Mouse (Mus musculus): ENCODE data around the gene Lrp3. TPM values are rescaled to one million over a fixed set of nuclear protein-coding genes. Genes with fewer than 3 reads are reported as not detected.

Gene Lrp3
- polyA plus RNA-seq, 1 experiment from 2014 or later: 9.1 TPM

DNA sequence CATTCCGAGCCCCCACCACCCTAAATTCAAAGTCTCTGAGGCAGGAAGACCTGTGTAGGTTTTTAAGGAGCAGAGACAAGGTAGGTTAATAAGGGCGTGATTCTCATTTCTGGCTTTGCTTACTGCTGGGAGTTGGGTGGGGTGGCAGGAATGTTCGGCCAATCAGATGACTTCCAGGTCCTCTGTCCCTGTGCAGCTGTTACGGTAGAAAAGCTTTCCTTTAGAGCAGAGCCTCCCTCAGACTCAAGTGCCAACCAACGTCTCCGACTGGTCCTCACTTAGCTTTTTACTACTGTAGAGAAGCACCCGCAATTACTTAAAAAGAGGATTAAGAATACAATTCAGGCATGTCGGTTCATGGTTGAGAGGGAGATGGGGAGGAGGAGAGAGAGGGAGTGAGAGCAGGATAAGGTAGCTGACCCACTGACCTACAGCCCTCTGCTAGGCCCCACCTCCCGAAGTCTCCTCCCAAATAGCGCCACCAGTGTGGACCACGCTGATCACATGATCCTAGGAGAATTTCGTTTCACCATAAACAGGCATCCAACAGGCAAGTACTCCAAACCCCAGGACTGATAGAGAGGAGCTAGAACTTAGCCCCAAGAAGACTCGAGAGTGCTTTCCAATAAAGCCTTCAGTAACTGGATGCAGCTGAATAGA lies 17.6 kb upstream of the Lrp3 start:
- no peaks in the 10 kb centered on the region for H3K36me3 ChIP-seq
- no peak overlapping the region for H3K4me3 ChIP-seq (replicated peaks)
- no peak for ATAC-seq (ENCODE audit: insufficient number of reproducible peaks, insufficient read depth, low FRiP score, low TSS enrichment, low read depth)
- 0 out of 2 replicates have a peak overlapping the region, but pooled peaks have one; percentile 23 for H3K9ac ChIP-seq (replicated peaks)
- H3K4me1 ChIP-seq (replicated peaks): no peaks in the 10 kb centered on the region
- 29% methylated on average over 13 of the region's 13 CpGs for WGBS
- H3K27me3 ChIP-seq: no peaks in the 10 kb centered on the region
- no peak overlapping the region for H3K4me2 ChIP-seq
- H3K9me3 ChIP-seq: 0 out of 2 replicates have a peak, but pooled peaks cover 4% of the 10 kb centered on the region
- H3K27ac ChIP-seq: no peak overlapping the region

DNA sequence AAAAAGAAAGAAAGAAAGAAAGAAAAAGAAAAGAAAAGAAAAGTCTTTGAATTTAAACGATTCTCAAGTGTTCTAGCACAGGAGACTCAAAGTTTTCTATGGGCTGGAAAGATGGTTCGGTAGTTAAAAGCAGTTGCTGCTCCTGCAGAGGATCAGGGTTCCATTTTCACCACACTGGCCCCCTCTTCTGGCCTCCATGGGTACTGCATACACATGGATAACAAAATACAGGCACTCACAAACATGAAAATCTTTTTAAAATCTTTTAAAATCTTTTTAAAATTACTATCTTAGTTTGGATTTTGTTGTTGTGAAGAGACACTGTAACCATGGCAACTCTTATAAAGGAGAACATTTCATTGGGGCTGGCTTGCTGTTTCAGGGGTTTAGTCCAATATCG lies 15.0 kb upstream of the Lrp3 start:
- Histone ChIP-seq H3K27me3 (no peaks in the 10 kb centered on the region), H3K27ac (no peak overlapping the region), H3K9ac (replicated peaks) (no peak overlapping the region), H3K4me2 (no peak overlapping the region), H3K36me3 (no peaks in the 10 kb centered on the region), H3K9me3 (0 out of 2 replicates have a peak, but pooled peaks cover 4% of the 10 kb centered on the region), H3K4me1 (replicated peaks) (no peaks in the 10 kb centered on the region), H3K4me3 (replicated peaks) (no peak overlapping the region)
- ATAC-seq (ENCODE audit: insufficient number of reproducible peaks, insufficient read depth, low FRiP score, low TSS enrichment, low read depth): no peak
- 72% methylated on average over 3 of the region's 3 CpGs for WGBS

DNA sequence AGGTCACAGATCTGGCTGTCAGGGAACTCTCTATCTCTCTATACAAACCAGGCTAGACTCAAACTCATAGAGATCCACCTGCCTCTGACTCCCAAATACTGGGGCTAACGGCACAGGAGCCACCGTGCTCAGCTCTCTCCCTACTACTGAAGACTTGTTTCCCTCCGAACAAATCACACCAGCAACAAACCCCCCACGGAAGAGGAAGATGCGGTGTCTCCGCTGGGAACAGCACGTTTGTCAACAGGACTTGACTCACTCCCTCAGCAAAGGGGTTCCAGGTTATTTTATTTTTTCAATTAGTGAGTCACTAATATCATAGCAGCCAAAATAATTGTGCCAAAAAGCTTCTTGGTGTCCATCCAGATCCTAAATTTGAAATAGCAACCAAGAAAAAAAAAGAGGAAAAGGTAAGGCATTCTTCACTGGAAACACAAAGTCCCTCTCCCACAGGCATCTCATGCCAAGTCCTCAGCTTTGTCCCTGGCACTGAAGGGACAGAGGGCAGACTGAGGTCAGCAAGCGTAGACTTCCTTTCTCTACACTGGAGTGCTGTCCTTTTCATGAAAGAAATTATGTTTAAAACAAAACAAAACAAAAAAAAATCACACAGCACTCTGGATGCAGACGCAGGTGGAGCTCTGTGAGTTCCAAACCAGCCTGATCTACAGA lies 5.5 kb upstream of the Lrp3 start:
- 77% methylated on average over 9 of the region's 9 CpGs for WGBS
- Histone ChIP-seq H3K4me3 (replicated peaks) (no peak overlapping the region), H3K9ac (replicated peaks) (no peak overlapping the region), H3K4me1 (replicated peaks) (no peaks in the 10 kb centered on the region), H3K36me3 (no peaks in the 10 kb centered on the region), H3K4me2 (no peak overlapping the region), H3K27me3 (peaks cover 11% of the 10 kb centered on the region; the same call in 1 of the 2 replicates), H3K9me3 (no peaks in the 10 kb centered on the region), H3K27ac (no peak overlapping the region)
- ATAC-seq (ENCODE audit: insufficient number of reproducible peaks, insufficient read depth, low FRiP score, low TSS enrichment, low read depth): no peak

DNA sequence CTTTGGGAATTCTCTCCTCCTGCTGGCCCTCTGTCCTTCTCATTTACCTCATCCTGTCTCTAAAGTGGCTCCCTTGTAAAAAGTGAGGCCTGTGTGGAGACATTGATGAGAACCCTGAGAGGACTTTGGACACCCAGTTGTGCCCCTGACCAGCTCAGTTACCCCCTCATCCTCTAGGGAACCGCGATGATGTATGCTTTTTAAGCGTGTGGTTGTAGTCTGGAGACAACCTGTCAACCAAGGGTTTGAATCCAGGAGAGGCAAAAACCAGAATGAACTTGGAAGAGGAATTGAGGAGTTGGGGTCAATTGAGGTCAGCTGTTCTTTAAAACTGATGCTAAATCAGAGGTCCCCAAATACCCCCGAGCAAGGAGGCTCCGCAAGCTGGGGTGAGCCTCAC lies 433 bp upstream of the Lrp3 start:
- Histone ChIP-seq H3K4me3 (replicated peaks) (peak overlapping the region; percentile 72), H3K27ac (no peak overlapping the region), H3K4me1 (replicated peaks) (peaks cover 11% of the 10 kb centered on the region), H3K36me3 (peaks cover 17% of the 10 kb centered on the region), H3K9me3 (no peaks in the 10 kb centered on the region), H3K4me2 (peak overlapping the region; percentile 69), H3K9ac (replicated peaks) (no peak overlapping the region; the same call in 1 of the 2 replicates), H3K27me3 (peaks cover 13% of the 10 kb centered on the region; the same call in 1 of the 2 replicates)
- WGBS: 46% methylated on average over 5 of the region's 5 CpGs
- no peak for ATAC-seq (ENCODE audit: insufficient number of reproducible peaks, insufficient read depth, low FRiP score, low TSS enrichment, low read depth)

DNA sequence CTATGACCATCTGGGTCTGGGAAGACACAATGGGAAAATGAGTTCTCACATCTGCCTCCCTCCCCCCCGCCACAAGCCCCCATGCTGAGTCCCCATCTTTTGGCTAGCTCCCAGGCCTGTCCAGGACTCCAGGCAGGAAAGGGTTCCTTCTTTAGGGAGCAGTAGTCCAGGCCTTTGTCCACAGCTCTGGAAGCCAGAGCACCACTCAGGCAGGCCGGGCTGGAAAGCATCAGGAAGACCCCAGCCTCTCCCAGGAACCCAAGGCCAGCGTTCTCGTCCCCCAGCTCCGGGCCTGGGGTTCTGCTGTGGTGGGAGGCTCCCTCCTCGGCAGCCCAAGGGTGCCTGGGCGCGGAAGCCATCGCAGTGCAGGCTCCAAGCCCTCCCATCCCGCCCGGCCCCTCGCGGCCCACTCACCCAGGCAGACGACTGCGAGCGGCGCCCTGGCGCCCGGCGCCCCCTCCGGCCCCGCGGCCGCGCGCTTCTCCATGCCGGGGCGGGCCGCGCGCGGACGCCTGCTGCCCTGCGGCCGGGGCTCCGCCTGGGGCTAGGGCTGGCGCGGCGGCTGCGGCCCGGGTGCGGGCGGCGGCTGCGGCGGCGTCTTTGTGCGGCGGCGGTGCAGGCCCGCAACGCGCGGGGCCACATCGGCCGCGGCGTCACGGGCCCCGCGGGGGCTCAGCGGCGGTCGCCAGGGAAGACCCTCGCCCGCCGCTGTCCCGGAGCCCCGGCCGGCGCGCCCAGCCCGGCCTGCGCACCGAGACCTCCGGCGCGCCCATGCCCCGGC lies 666 bp downstream of the Lrp3 start:
- 1% methylated on average over 69 of the region's 79 CpGs for WGBS
- peaks cover 13% of the 10 kb centered on the region; the same call in 1 of the 2 replicates for H3K27me3 ChIP-seq
- ATAC-seq (ENCODE audit: insufficient number of reproducible peaks, insufficient read depth, low FRiP score, low TSS enrichment, low read depth): peak; percentile 53

DNA sequence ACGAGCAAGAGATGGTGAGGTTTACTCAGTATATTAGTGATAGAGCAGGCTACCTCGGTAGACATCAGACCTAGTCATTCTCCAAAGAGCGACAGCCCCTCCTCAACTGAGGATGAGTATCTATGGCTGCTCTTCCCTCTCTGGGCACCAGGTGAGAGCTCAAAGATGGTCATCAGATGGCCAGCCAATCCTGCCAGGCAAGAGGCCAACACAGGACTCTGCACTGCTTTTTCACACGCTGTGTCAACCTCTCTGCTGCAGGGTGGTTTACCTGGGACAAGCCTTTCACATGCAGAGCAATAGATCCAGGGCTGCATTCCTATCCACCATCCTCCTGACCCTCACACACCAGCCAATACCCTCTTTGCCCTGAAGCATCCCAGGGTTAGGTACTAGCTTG lies 3.5 kb downstream of the Lrp3 start:
- no peaks in the 10 kb centered on the region for H3K9me3 ChIP-seq
- no peak overlapping the region for H3K9ac ChIP-seq (replicated peaks)
- no peak overlapping the region for H3K4me2 ChIP-seq
- H3K4me3 ChIP-seq (replicated peaks): no peak overlapping the region
- H3K27me3 ChIP-seq: peaks cover 9% of the 10 kb centered on the region; the same call in 1 of the 2 replicates
- ATAC-seq (ENCODE audit: insufficient number of reproducible peaks, insufficient read depth, low FRiP score, low TSS enrichment, low read depth): no peak
- H3K4me1 ChIP-seq (replicated peaks): peaks cover 11% of the 10 kb centered on the region
- H3K36me3 ChIP-seq: peaks cover 41% of the 10 kb centered on the region
- 86% methylated on average over 4 of the region's 4 CpGs for WGBS
- no peak overlapping the region for H3K27ac ChIP-seq

More for the DNA sequence above, 666 bp downstream of the Lrp3 start:
- Histone ChIP-seq H3K27ac (peak overlapping the region; percentile 70), H3K4me2 (peak overlapping the region; percentile 69), H3K36me3 (peaks cover 26% of the 10 kb centered on the region), H3K9ac (replicated peaks) (peak overlapping the region; percentile 78), H3K4me1 (replicated peaks) (peaks cover 11% of the 10 kb centered on the region), H3K4me3 (replicated peaks) (peak overlapping the region; percentile 72), H3K9me3 (no peaks in the 10 kb centered on the region)

DNA sequence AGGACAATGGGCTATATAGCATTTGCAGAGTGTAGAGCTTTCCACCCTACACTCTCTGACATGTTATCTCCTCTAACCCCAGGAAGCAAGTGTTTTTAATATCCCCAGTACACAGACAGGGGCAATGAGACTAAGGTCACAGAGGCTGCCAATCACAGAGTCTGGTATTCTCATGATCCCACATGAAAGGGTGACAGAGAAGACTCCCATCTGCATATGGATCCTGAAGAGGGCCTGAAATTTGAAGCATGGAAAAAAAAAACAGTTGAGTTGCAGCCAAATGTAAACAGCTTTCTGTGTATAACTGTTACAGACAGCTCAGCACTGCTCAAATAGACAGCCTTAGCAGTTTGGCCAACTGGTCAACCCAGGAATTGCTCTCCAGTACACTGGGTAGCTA lies 15.5 kb downstream of the Lrp3 start:
- Histone ChIP-seq H3K27me3 (no peaks in the 10 kb centered on the region), H3K27ac (no peak overlapping the region), H3K4me1 (replicated peaks) (no peaks in the 10 kb centered on the region), H3K36me3 (peaks cover 50% of the 10 kb centered on the region), H3K4me3 (replicated peaks) (no peak overlapping the region), H3K9ac (replicated peaks) (no peak overlapping the region), H3K4me2 (no peak overlapping the region), H3K9me3 (no peaks in the 10 kb centered on the region)
- ATAC-seq (ENCODE audit: insufficient number of reproducible peaks, insufficient read depth, low FRiP score, low TSS enrichment, low read depth): no peak

DNA sequence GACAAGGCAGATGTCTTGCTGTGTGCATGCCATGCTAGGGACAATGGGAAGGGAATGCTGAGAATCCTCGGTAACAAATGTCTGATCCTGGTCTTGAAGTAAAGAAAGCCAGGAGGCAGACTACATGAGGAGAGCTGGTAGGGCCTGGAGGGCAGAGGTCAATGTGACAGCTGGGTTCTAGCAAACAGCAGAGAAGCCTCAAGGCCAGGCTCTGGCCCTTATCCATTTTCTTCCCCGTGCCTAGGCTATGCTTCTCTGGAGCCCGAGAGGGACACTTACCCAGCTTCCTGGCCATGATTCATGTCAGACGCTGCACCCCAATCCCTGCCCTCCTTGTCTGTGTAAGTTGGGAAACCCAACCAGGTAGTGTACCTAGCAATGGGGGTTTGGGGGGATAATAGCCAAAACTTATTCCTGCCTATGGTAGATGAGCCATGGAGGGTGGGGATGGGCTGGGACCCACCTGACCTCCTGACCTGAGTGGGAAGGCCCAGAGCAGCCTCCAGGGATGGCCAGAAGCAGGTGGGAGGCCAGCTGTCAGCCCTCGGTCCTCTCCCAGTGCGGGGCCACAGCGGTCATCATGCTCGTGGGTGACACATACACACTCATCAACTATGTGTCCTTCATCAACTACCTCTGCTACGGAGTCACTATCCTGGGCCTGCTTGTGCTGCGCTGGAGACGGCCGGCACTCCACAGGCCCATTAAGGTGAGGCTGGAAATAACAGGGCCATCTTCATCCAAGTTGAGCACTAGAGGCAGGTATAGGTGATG lies 16.1 kb downstream of the Lrp3 start:
- Histone ChIP-seq H3K4me2 (no peak overlapping the region), H3K4me3 (replicated peaks) (no peak overlapping the region), H3K9ac (replicated peaks) (no peak overlapping the region), H3K27ac (no peak overlapping the region), H3K27me3 (no peaks in the 10 kb centered on the region), H3K9me3 (no peaks in the 10 kb centered on the region), H3K4me1 (replicated peaks) (no peaks in the 10 kb centered on the region), H3K36me3 (peaks cover 45% of the 10 kb centered on the region)
- 95% methylated on average over 12 of the region's 12 CpGs for WGBS
- ATAC-seq (ENCODE audit: insufficient number of reproducible peaks, insufficient read depth, low FRiP score, low TSS enrichment, low read depth): no peak

DNA sequence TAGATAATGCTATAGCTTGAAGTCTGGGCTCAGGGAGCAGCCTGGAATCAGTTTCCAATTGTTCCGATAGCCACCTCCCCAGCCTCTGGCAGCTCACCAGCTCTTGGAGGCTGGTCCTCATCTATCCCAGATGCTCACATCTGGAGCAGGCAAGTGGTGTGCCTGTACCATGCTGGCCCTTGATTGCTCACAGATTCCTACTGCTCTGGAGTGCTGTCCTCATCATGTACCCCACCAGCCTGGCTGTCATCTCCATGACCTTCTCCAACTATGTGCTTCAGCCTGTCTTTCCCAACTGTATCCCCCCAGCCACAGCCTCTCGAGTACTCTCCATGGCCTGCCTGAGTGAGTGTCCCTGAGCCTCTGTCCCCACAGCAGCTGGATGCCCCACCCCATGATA lies 18.3 kb downstream of the Lrp3 start:
- Histone ChIP-seq H3K4me1 (replicated peaks) (0 out of 2 replicates have a peak, but pooled peaks cover 6% of the 10 kb centered on the region), H3K4me3 (replicated peaks) (no peak overlapping the region), H3K36me3 (peaks cover 23% of the 10 kb centered on the region), H3K4me2 (no peak overlapping the region), H3K27me3 (no peaks in the 10 kb centered on the region), H3K9me3 (no peaks in the 10 kb centered on the region), H3K27ac (no peak overlapping the region), H3K9ac (replicated peaks) (no peak overlapping the region)
- 73% methylated on average over 2 of the region's 2 CpGs for WGBS
- no peak for ATAC-seq (ENCODE audit: insufficient number of reproducible peaks, insufficient read depth, low FRiP score, low TSS enrichment, low read depth)

DNA sequence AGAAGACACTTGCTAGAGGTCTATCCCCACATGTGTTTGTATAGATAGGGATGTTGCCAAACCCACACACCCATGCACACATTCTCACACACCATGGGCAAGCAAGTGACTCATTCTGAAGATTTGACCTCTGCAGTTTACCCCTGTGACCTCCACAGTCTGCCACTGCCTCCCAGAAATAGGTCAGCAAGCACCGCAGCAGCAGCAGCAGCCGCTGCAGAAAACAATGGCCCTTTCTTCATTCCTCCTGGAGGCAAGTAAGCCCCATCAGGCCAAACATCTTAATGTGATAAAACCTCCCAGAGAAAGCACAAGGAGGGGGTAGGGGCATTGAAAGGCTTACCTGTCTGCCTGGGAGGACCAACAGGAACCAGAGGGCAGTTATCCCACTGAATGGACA lies 24.0 kb downstream of the Lrp3 start:
- no peaks in the 10 kb centered on the region for H3K36me3 ChIP-seq
- H3K4me1 ChIP-seq (replicated peaks): peaks cover 21% of the 10 kb centered on the region
- H3K9me3 ChIP-seq: no peaks in the 10 kb centered on the region
- no peak overlapping the region for H3K4me2 ChIP-seq
- H3K27me3 ChIP-seq: peaks cover 36% of the 10 kb centered on the region
- no peak overlapping the region for H3K27ac ChIP-seq
- no peak overlapping the region for H3K4me3 ChIP-seq (replicated peaks)
- no peak overlapping the region for H3K9ac ChIP-seq (replicated peaks)
- 42% methylated on average over 2 of the region's 2 CpGs for WGBS
- no peak for ATAC-seq (ENCODE audit: insufficient number of reproducible peaks, insufficient read depth, low FRiP score, low TSS enrichment, low read depth)

DNA sequence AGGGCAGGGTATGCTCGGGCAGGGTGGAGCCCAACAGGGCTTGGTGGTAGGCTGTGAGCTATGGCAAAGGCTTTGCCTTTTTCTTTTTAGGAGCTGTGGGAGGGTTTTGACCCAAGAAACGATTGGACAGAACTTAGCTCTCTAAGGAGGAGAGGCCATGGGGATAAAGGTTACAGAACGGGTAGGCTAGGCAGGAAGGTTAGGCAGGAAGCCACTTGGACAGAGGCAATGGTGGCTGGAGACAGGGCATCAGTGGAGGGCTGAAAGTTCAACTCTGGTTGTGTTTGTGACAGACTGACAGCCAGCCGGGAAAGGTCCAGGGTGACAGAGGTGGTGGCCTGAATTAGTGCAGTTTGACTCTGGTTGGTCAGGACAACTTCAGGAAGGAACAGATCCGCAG lies 25.6 kb downstream of the Lrp3 start:
- Histone ChIP-seq H3K9ac (replicated peaks) (no peak overlapping the region), H3K9me3 (no peaks in the 10 kb centered on the region), H3K4me1 (replicated peaks) (peaks cover 33% of the 10 kb centered on the region), H3K27me3 (peaks cover 52% of the 10 kb centered on the region), H3K36me3 (no peaks in the 10 kb centered on the region), H3K27ac (no peak overlapping the region), H3K4me3 (replicated peaks) (no peak overlapping the region), H3K4me2 (no peak overlapping the region)
- WGBS: 67% methylated on average over 5 of the region's 5 CpGs
- ATAC-seq (ENCODE audit: insufficient number of reproducible peaks, insufficient read depth, low FRiP score, low TSS enrichment, low read depth): no peak

Measured in limb, embryonic 12.5 days (tissue).